Mouse (Mus musculus) G1E (cell line): ENCODE data around the gene Tex264. TPM values are rescaled to one million over a fixed set of nuclear protein-coding genes. Genes with fewer than 3 reads are reported as not detected.

ENCODE experiments used
- ATAC-seq: 2 replicates; pipeline ENCODE4 v1.8.0; 2016; ENCODE audit warnings: mild to moderate bottlenecking; ENCODE audit not compliant: insufficient number of reproducible peaks, poor library complexity, low FRiP score, severe bottlenecking; ENCODE audit errors: extremely low read depth
- DNase-seq: peaks from one replicate; pipeline ENCODE4 v3.0.0; 2012; ENCODE audit warnings: low spot score
- H3K27me3 ChIP-seq: 2 replicates; pipeline ENCODE4 v1.6.1; 2012; ENCODE audit warnings: mild to moderate bottlenecking, low read length, inconsistent platforms; ENCODE audit not compliant: insufficient read depth
- H3K36me3 ChIP-seq: replicated peaks from 2 replicates; pipeline ENCODE3; 2012; ENCODE audit warnings: mild to moderate bottlenecking, inconsistent platforms
- H3K4me1 ChIP-seq: 2 replicates; pipeline ENCODE4 v1.6.1; 2012; ENCODE audit warnings: low read depth, low read length, inconsistent platforms, mixed read lengths; ENCODE audit not compliant: insufficient read depth
- H3K4me3 ChIP-seq: 2 replicates; pipeline ENCODE4 v1.5.1; 2012; ENCODE audit warnings: low read depth, mild to moderate bottlenecking, inconsistent platforms, low read length, moderate library complexity, mixed read lengths
- H3K9me3 ChIP-seq: replicated peaks from 2 replicates; pipeline ENCODE4 v1.6.1; 2012; ENCODE audit warnings: inconsistent platforms
- CTCF ChIP-seq: IDR thresholded peaks from 2 replicates; pipeline ENCODE4 v1.5.1; 2012; ENCODE audit warnings: low read depth, low read length, inconsistent platforms, mixed read lengths
- GATA1 ChIP-seq: IDR thresholded peaks from 2 replicates; pipeline ENCODE4 v1.6.1; 2012; ENCODE audit warnings: borderline replicate concordance, low read length, inconsistent platforms, mixed read lengths
- GATA2 ChIP-seq: IDR thresholded peaks from 2 replicates; pipeline ENCODE4 v1.6.1; 2012; ENCODE audit warnings: low read depth, low read length, inconsistent platforms, borderline replicate concordance
- POLR2AphosphoS5 ChIP-seq: IDR thresholded peaks from 2 replicates; pipeline ENCODE4 v1.6.1; 2012; ENCODE audit warnings: low read depth, low read length, inconsistent platforms; ENCODE audit not compliant: insufficient replicate concordance
- TAL1 ChIP-seq: conservative IDR thresholded peaks from 2 replicates; pipeline ENCODE4 v1.6.1; 2012; ENCODE audit warnings: low read depth, low read length, inconsistent platforms, mixed read lengths
- polyA plus RNA-seq: library from polyadenylated mRNA; stranded (reverse); fragments of >175 nt; gene quantifications from 2 replicates; pipeline ENCODE4 v1.2.3, GENCODE M21; 2012
- total RNA-seq, 2 experiments: library from RNA; stranded (forward) in 1 of 2; stranded (reverse) in 1 of 2; fragments of 200-1000 nt in 1 of 2; fragments of >200 nt in 1 of 2; fragmentation: Nextera tagmentation in 1 of 2; gene quantifications; 2 replicates each; pipeline ENCODE4 v1.2.3; 2014 to 2017

The Tex264 gene
- total RNA-seq (2014; fragmentation: Nextera tagmentation), result 39.7 and 54.5 TPM in 2 replicates
- 52.3 and 63.6 TPM in 2 replicates for total RNA-seq (2017)
- 39.1 and 40.6 TPM in 2 replicates for polyA plus RNA-seq

- Histone ChIP-seq H3K27me3 (no peaks in the 10 kb centered on the region), H3K4me1 (peaks cover 34% of the 10 kb centered on the region), H3K36me3 (peaks cover 49% of the 10 kb centered on the region), H3K4me3 (peak within 1 kb of the TSS; percentile 77), H3K9me3 (no peaks in the 10 kb centered on the region)
- DNase-seq (peak; percentile 85), ATAC-seq (peak; percentile 46; the same call in 1 of the 2 replicates)
- TF ChIP-seq POLR2AphosphoS5 (no peak), TAL1 (no peak), CTCF (no peak), GATA2 (no peak), GATA1 (no peak)
Measured at GRCm38 (mm10) chr9:106685249-106686101, at the start of gene Tex264. TSS of gene Tex264 (minus strand) at chr9:106685927.

GRCm38 (mm10) chr9:106733690-106734089, 48.0 kb upstream of the Tex264 start:
- TF ChIP-seq GATA1 (no peak), GATA2 (no peak), POLR2AphosphoS5 (no peak), TAL1 (no peak), CTCF (no peak)
- Histone ChIP-seq H3K4me3 (no peak overlapping the region), H3K27me3 (no peaks in the 10 kb centered on the region), H3K36me3 (peaks cover 22% of the 10 kb centered on the region), H3K4me1 (no peaks in the 10 kb centered on the region), H3K9me3 (no peaks in the 10 kb centered on the region)
- DNase-seq, result no peak
- no peak for ATAC-seq

GRCm38 (mm10) chr9:106729416-106729815, 43.7 kb upstream of the Tex264 start:
- Histone ChIP-seq H3K27me3 (no peaks in the 10 kb centered on the region), H3K4me1 (no peaks in the 10 kb centered on the region), H3K36me3 (peaks cover 24% of the 10 kb centered on the region), H3K4me3 (no peak overlapping the region), H3K9me3 (no peaks in the 10 kb centered on the region)
- no peak for TF ChIP-seq GATA2
- no peak for TF ChIP-seq TAL1
- no peak for TF ChIP-seq POLR2AphosphoS5
- no peak for TF ChIP-seq GATA1
- no peak for TF ChIP-seq CTCF
- DNase-seq, result no peak
- ATAC-seq, result no peak

- Histone ChIP-seq H3K36me3 (peaks cover 38% of the 10 kb centered on the region), H3K4me1 (no peaks in the 10 kb centered on the region), H3K9me3 (no peaks in the 10 kb centered on the region), H3K27me3 (no peaks in the 10 kb centered on the region), H3K4me3 (no peak overlapping the region)
- TF ChIP-seq TAL1 (no peak), CTCF (no peak), GATA2 (no peak), POLR2AphosphoS5 (no peak), GATA1 (no peak)
- no peak for DNase-seq
- no peak for ATAC-seq
Measured at GRCm38 (mm10) chr9:106726891-106727290, 41.2 kb upstream of the Tex264 start.

- peaks cover 46% of the 10 kb centered on the region for H3K36me3 ChIP-seq
- H3K9me3 ChIP-seq, result no peaks in the 10 kb centered on the region
- TF ChIP-seq GATA2 (no peak), TAL1 (no peak), CTCF (no peak)
- H3K4me3 ChIP-seq, result no peak overlapping the region
- H3K4me1 ChIP-seq, result no peaks in the 10 kb centered on the region
- ATAC-seq (no peak), DNase-seq (no peak)
- H3K27me3 ChIP-seq, result no peaks in the 10 kb centered on the region
Measured at GRCm38 (mm10) chr9:106725435-106725834, 39.7 kb upstream of the Tex264 start.

GRCm38 (mm10) chr9:106724864-106725263, 39.1 kb upstream of the Tex264 start:
- ATAC-seq, result no peak
- Histone ChIP-seq H3K4me1 (no peaks in the 10 kb centered on the region), H3K36me3 (peaks cover 49% of the 10 kb centered on the region), H3K9me3 (no peaks in the 10 kb centered on the region), H3K27me3 (no peaks in the 10 kb centered on the region), H3K4me3 (no peak overlapping the region)
- no peak for TF ChIP-seq TAL1
- TF ChIP-seq CTCF, result no peak
- TF ChIP-seq GATA1, result no peak
- no peak for TF ChIP-seq POLR2AphosphoS5
- no peak for TF ChIP-seq GATA2
- no peak for DNase-seq

- Histone ChIP-seq H3K4me3 (no peak overlapping the region), H3K36me3 (peaks cover 92% of the 10 kb centered on the region), H3K4me1 (no peaks in the 10 kb centered on the region; the same call in 1 of the 2 replicates), H3K27me3 (no peaks in the 10 kb centered on the region), H3K9me3 (no peaks in the 10 kb centered on the region)
- no peak for ATAC-seq
- no peak for DNase-seq
- no peak for TF ChIP-seq GATA1
- TF ChIP-seq GATA2, result no peak
- no peak for TF ChIP-seq CTCF
- no peak for TF ChIP-seq POLR2AphosphoS5
- no peak for TF ChIP-seq TAL1
Measured at GRCm38 (mm10) chr9:106716729-106717128, 31.0 kb upstream of the Tex264 start.
